Mouse (Mus musculus) mouse trophoblast stem cell (cell line): ENCODE measurements at regions not wholly inside any gene's neighbourhood (a gene's known extent, or its start where the extent isn't known, plus 50 kb on each side); places are given as distances from the start of the nearest gene placed in this dataset.
"Not testable (repeated sequence)": the region's sequence is repeated elsewhere in the genome, so short reads cannot be mapped to it uniquely, and the experiment has no call there.

Source experiments
- in situ Hi-C, 2 experiments: fragments of 300-500 bp; cut with MseI, MboI; formaldehyde crosslinking; loops; 2 replicates in 1 of 2; 3 replicates in 1 of 2; pipeline ENCODE4 v1.15.1; 2025

GRCm38 (mm10) chr16:55168433-55168832, 129.4 kb downstream of the Zpld1 start:
- in situ Hi-C loops, result loop anchor here in 1 of 2 experiments (25.0 kb wide), 1 partner anchor 294 kb away; no protein-coding TSS in a partner anchor

- in situ Hi-C loops, result loop anchor here in 1 of 2 experiments (25.0 kb wide), 1 partner anchor 296 kb away; no protein-coding TSS in a partner anchor
These were observed 131.5 kb downstream of the Zpld1 start for GRCm38 (mm10) chr16:55166181-55166848.

GRCm38 (mm10) chr16:55162926-55163325, 134.9 kb downstream of the Zpld1 start:
- in situ Hi-C loops, result loop anchor here in 1 of 2 experiments (25.0 kb wide), 1 partner anchor 299 kb away; no protein-coding TSS in a partner anchor

- in situ Hi-C loops, result loop anchor here in 1 of 2 experiments (25.0 kb wide), 1 partner anchor 311 kb away; no protein-coding TSS in a partner anchor
These were observed 146.1 kb downstream of the Zpld1 start for GRCm38 (mm10) chr16:55151726-55152125.

GRCm38 (mm10) chr16:55142431-55143173, 155.2 kb downstream of the Zpld1 start:
- in situ Hi-C loops, result loop anchor here in 1 of 2 experiments (25.0 kb wide), 1 partner anchor 320 kb away; no protein-coding TSS in a partner anchor

- in situ Hi-C loops, result loop anchor here in 1 of 2 experiments (25.0 kb wide), 1 partner anchor 327 kb away; no protein-coding TSS in a partner anchor
These were observed 162.8 kb downstream of the Zpld1 start for GRCm38 (mm10) chr16:55134961-55135360.

- in situ Hi-C loops, result no loop called here
These were observed 200.1 kb downstream of the Zpld1 start for GRCm38 (mm10) chr16:55097651-55098050.

- in situ Hi-C loops, result no loop called here
These were observed 210.3 kb downstream of the Zpld1 start for GRCm38 (mm10) chr16:55087461-55087860.

GRCm38 (mm10) chr16:55076172-55076571, 221.6 kb downstream of the Zpld1 start:
- in situ Hi-C loops, result no loop called here

GRCm38 (mm10) chr16:55039777-55040176, 258.0 kb downstream of the Zpld1 start:
- in situ Hi-C loops, result no loop called here

- in situ Hi-C loops, result no loop called here
These were observed 296.0 kb downstream of the Zpld1 start for GRCm38 (mm10) chr16:55001661-55002289.

- in situ Hi-C loops, result no loop called here
These were observed 306.1 kb downstream of the Zpld1 start for GRCm38 (mm10) chr16:54991595-54992240.

- in situ Hi-C loops, result no loop called here
These were observed 314.0 kb downstream of the Zpld1 start for GRCm38 (mm10) chr16:54983759-54984218.

GRCm38 (mm10) chr16:54970356-54970755, 327.4 kb downstream of the Zpld1 start:
- in situ Hi-C loops, result no loop called here

- in situ Hi-C loops, result no loop called here
These were observed 353.9 kb downstream of the Zpld1 start for GRCm38 (mm10) chr16:54943808-54944315.

GRCm38 (mm10) chr16:54928259-54928658, 369.5 kb downstream of the Zpld1 start:
- in situ Hi-C loops, result no loop called here

- in situ Hi-C loops, result no loop called here
These were observed 394.9 kb downstream of the Zpld1 start for GRCm38 (mm10) chr16:54902911-54903310.

- in situ Hi-C loops, result no loop called here
These were observed 396.3 kb downstream of the Zpld1 start for GRCm38 (mm10) chr16:54901461-54901860.

- in situ Hi-C loops, result no loop called here
These were observed 403.1 kb downstream of the Zpld1 start for GRCm38 (mm10) chr16:54894661-54895060.

GRCm38 (mm10) chr16:54857369-54857768, 440.4 kb downstream of the Zpld1 start:
- in situ Hi-C loops, result no loop called here

GRCm38 (mm10) chr16:54842996-54843395, 454.8 kb downstream of the Zpld1 start:
- in situ Hi-C loops, result not testable (repeated sequence)
